Mouse (Mus musculus) brain, embryonic 14.5 days (tissue): ENCODE measurements at regions not wholly inside any gene's neighbourhood (a gene's known extent, or its start where the extent isn't known, plus 50 kb on each side); places are given as distances from the start of the nearest gene placed in this dataset.

Experiments
- CTCF ChIP-seq: fragments of 200-500 bp; IDR thresholded peaks from 2 replicates; pipeline ENCODE4 v1.5.1; 2012; ENCODE audit warnings: inconsistent platforms, mild to moderate bottlenecking, moderate library complexity, borderline replicate concordance; ENCODE audit not compliant: insufficient read depth, insufficient read length; ENCODE audit errors: extremely low read depth
- POLR2A ChIP-seq: fragments of 200-500 bp; IDR thresholded peaks from 2 replicates; pipeline ENCODE4 v1.6.1; 2012; ENCODE audit warnings: mild to moderate bottlenecking, inconsistent platforms, borderline replicate concordance; ENCODE audit not compliant: poor library complexity, insufficient read depth, insufficient read length, severe bottlenecking; ENCODE audit errors: extremely low read depth

GRCm38 (mm10) chr1:159036371-159036770, 56.1 kb upstream of the Pappa2 start:
- no peak for TF ChIP-seq CTCF
- TF ChIP-seq POLR2A, result no peak
